Comparison of ENCODE assay signal across 8 mouse cellular contexts in genomic region chr11:102315690-102316571, GRCm38 (mm10). TPM values are rescaled to one million over a fixed set of nuclear protein-coding genes. Genes with fewer than 3 reads are reported as not detected.
A peak's percentile ranks its signal among the peaks of the same experiment; 100 is the strongest.
DNase-seq lines count a peak whose midpoint lies in the region; ATAC-seq and TF ChIP-seq lines count a peak whose summit lies in the region.

No protein-coding gene starts in this region.

- H3K9ac ChIP-seq in forebrain, embryonic 16.5 days (replicated peaks; ENCODE audit: low read depth, low read length): peak overlapping the region; percentile 99
- peak overlapping the region; percentile 85 for H3K9ac ChIP-seq in liver, embryonic 16.5 days (ENCODE audit: low read depth, low read length)

- no peak for DNase-seq in gastrocnemius, adult 2 months
- DNase-seq in gastrocnemius, postnatal 10 days: no peak
- peak; percentile 23 to 49 for DNase-seq in spleen, adult 2 months (ENCODE audit: low read depth in 1 of 2, low spot score in 2 of 2)
- no peak for DNase-seq in spleen, postnatal 14 days (ENCODE audit: low spot score in 2 of 2)
- no peak for DNase-seq in adrenal gland, postnatal 4 days (ENCODE audit: low spot score in 2 of 2)

- peak overlapping the region; percentile 66 for H3K4me2 ChIP-seq in forebrain, embryonic 16.5 days (ENCODE audit: low read length)
- peak overlapping the region; percentile 100 for H3K4me2 ChIP-seq in liver, embryonic 16.5 days (ENCODE audit: low read depth, low read length)

- H3K36me3 ChIP-seq in spleen, adult 2 months (ENCODE audit: control insufficient read depth, insufficient read depth, low read length): peaks cover 25% of the 10 kb centered on the region
- H3K36me3 ChIP-seq in forebrain, embryonic 16.5 days (ENCODE audit: control insufficient read depth, insufficient read depth): peaks cover 22% of the 10 kb centered on the region; the same call in 1 of the 2 replicates
- peaks cover 35% of the 10 kb centered on the region for H3K36me3 ChIP-seq in liver, embryonic 16.5 days (ENCODE audit: control insufficient read depth, insufficient read depth)

- H3K9me3 ChIP-seq in forebrain, embryonic 16.5 days (ENCODE audit: control insufficient read depth, low read length): no peaks in the 10 kb centered on the region
- H3K9me3 ChIP-seq in liver, embryonic 16.5 days (replicated peaks; ENCODE audit: control insufficient read depth, low read length): no peaks in the 10 kb centered on the region

- H3K27me3 ChIP-seq in spleen, adult 2 months (ENCODE audit: control insufficient read depth, insufficient read depth, low read length): no peaks in the 10 kb centered on the region
- H3K27me3 ChIP-seq in forebrain, embryonic 16.5 days (replicated peaks; ENCODE audit: control insufficient read depth, insufficient read depth, low read length): no peaks in the 10 kb centered on the region
- peaks cover under 1% of the 10 kb centered on the region; the same call in 1 of the 2 replicates for H3K27me3 ChIP-seq in liver, embryonic 16.5 days (ENCODE audit: control insufficient read depth, insufficient read depth, low read depth, low read length)

- no peak for TF ChIP-seq CTCF in gastrocnemius, adult 2 months (IDR thresholded peaks at IDR 0.05)
- TF ChIP-seq CTCF in spleen, adult 2 months (IDR thresholded peaks at IDR 0.05; ENCODE audit: extremely low read depth, insufficient read depth, insufficient read length, insufficient replicate concordance): no peak

- WGBS in spleen, adult 2 months: 17% methylated on average over 14 of the region's 14 CpGs
- 9% methylated on average over 14 of the region's 14 CpGs for WGBS in forebrain, embryonic 16.5 days
- 11% methylated on average over 14 of the region's 14 CpGs for WGBS in liver, embryonic 16.5 days (ENCODE audit: insufficient replicate concordance)

- peaks cover 20% of the 10 kb centered on the region; the same call in 1 of the 2 replicates for H3K4me1 ChIP-seq in spleen, adult 2 months (ENCODE audit: control insufficient read depth, insufficient read depth, insufficient read length)
- H3K4me1 ChIP-seq in forebrain, embryonic 16.5 days (replicated peaks; ENCODE audit: control insufficient read depth, insufficient read depth, low read length): peaks cover 18% of the 10 kb centered on the region
- H3K4me1 ChIP-seq in liver, embryonic 16.5 days (ENCODE audit: control insufficient read depth, low read depth, low read length): peaks cover 36% of the 10 kb centered on the region

- H3K27ac ChIP-seq in gastrocnemius, adult 2 months: peak overlapping the region; percentile 100
- peak overlapping the region; percentile 72 for H3K27ac ChIP-seq in spleen, adult 2 months (ENCODE audit: insufficient read depth, low read length)
- H3K27ac ChIP-seq in forebrain, embryonic 16.5 days (ENCODE audit: low read length): peak overlapping the region; percentile 99
- H3K27ac ChIP-seq in liver, embryonic 16.5 days (ENCODE audit: low read length): peak overlapping the region; percentile 78

- intact Hi-C loops in gastrocnemius, adult 2 months (cut with DNase I): no loop called here

- no peak for TF ChIP-seq POLR2A in spleen, adult 2 months (IDR thresholded peaks at IDR 0.05; ENCODE audit: low read depth, low read length)

- ATAC-seq in forebrain, embryonic 16.5 days: no peak
- no peak for ATAC-seq in liver, embryonic 16.5 days (ENCODE audit: low read depth)
- no peak; the same call in 1 of the 2 replicates for ATAC-seq in monocyte, adult 5-6 weeks (replicated peaks; ENCODE audit: insufficient number of reproducible peaks, low FRiP score, low TSS enrichment, poor library complexity, severe bottlenecking)

- peak overlapping the region; percentile 100 for H3K4me3 ChIP-seq in gastrocnemius, adult 2 months
- peak overlapping the region; percentile 73 for H3K4me3 ChIP-seq in spleen, adult 2 months (ENCODE audit: extremely low read depth, insufficient read depth, insufficient read length)
- peak overlapping the region; percentile 93 for H3K4me3 ChIP-seq in forebrain, embryonic 16.5 days (replicated peaks; ENCODE audit: low read length)
- peak overlapping the region; percentile 99 for H3K4me3 ChIP-seq in liver, embryonic 16.5 days (ENCODE audit: low read depth, low read length)

RNA-seq across cellular contexts. Expression of gene Ubtf, which starts 3.6 kb away (rescaled TPM):
- 10 to 100 TPM; 37.8 to 40.4 TPM for total RNA-seq in gastrocnemius, adult 2 months (2021)
- 10 to 100 TPM; 56.0 to 64.8 TPM for total RNA-seq in gastrocnemius, postnatal 10 days (2021)
- 29.9 and 30.7 TPM in 2 replicates for polyA plus RNA-seq in spleen, adult 2 months (2012; rRNA removed)
- polyA plus RNA-seq in forebrain, embryonic 16.5 days (2015; fragmentation: Nextera tagmentation; extraction: Ambion mirVana): 99.1 and 116 TPM in 2 replicates
- 44.5 and 46.4 TPM in 2 replicates for polyA plus RNA-seq in liver, embryonic 16.5 days (2015; fragmentation: Nextera tagmentation; extraction: Ambion mirVana)
- 160 to 166 TPM (median 161 TPM) in 3 replicates for total RNA-seq in monocyte, adult 5-6 weeks (2017)
- total RNA-seq in adrenal gland, postnatal 4 days (2021): 100 to 1,000 TPM; 136 to 152 TPM

RNA-seq across cellular contexts. Expression of gene Atxn7l3, which starts 19.5 kb away (rescaled TPM):
- 10 to 100 TPM; 12.0 to 12.6 TPM for total RNA-seq in gastrocnemius, adult 2 months (2021)
- total RNA-seq in gastrocnemius, postnatal 10 days (2021): 10 to 100 TPM; 20.8 to 25.5 TPM
- polyA plus RNA-seq in spleen, adult 2 months (2012; rRNA removed): 39.8 and 45.1 TPM in 2 replicates
- 28.5 and 29.5 TPM in 2 replicates for polyA plus RNA-seq in forebrain, embryonic 16.5 days (2015; fragmentation: Nextera tagmentation; extraction: Ambion mirVana)
- polyA plus RNA-seq in liver, embryonic 16.5 days (2015; fragmentation: Nextera tagmentation; extraction: Ambion mirVana): 3.0 and 3.2 TPM in 2 replicates
- total RNA-seq in monocyte, adult 5-6 weeks (2017): 29.9 to 43.6 TPM (median 29.9 TPM) in 3 replicates
- total RNA-seq in adrenal gland, postnatal 4 days (2021): 10 to 100 TPM; 58.3 to 58.7 TPM

RNA-seq across cellular contexts. Expression of gene Tmub2, which starts 31.2 kb away (rescaled TPM):
- total RNA-seq in gastrocnemius, adult 2 months (2021): 10 to 100 TPM; 13.9 to 15.7 TPM
- 10 to 100 TPM; 15.7 to 18.9 TPM for total RNA-seq in gastrocnemius, postnatal 10 days (2021)
- polyA plus RNA-seq in spleen, adult 2 months (2012; rRNA removed): 31.6 and 41.1 TPM in 2 replicates
- polyA plus RNA-seq in forebrain, embryonic 16.5 days (2015; fragmentation: Nextera tagmentation; extraction: Ambion mirVana): 75.8 and 78.7 TPM in 2 replicates
- polyA plus RNA-seq in liver, embryonic 16.5 days (2015; fragmentation: Nextera tagmentation; extraction: Ambion mirVana): 26.7 and 28.5 TPM in 2 replicates
- 25.7 to 34.3 TPM (median 26.5 TPM) in 3 replicates for total RNA-seq in monocyte, adult 5-6 weeks (2017)
- 10 to 100 TPM; 56.5 to 58.3 TPM for total RNA-seq in adrenal gland, postnatal 4 days (2021)

RNA-seq across cellular contexts. Expression of gene Asb16, which starts 47.4 kb away (rescaled TPM):
- total RNA-seq in gastrocnemius, adult 2 months (2021): 10 to 100 TPM; 78.2 to 80.4 TPM
- total RNA-seq in gastrocnemius, postnatal 10 days (2021): 10 to 100 TPM; 48.7 to 54.4 TPM
- 0.13 and 0.19 TPM in 2 replicates for polyA plus RNA-seq in spleen, adult 2 months (2012; rRNA removed)
- polyA plus RNA-seq in forebrain, embryonic 16.5 days (2015; fragmentation: Nextera tagmentation; extraction: Ambion mirVana): not detected in 2 replicates
- polyA plus RNA-seq in liver, embryonic 16.5 days (2015; fragmentation: Nextera tagmentation; extraction: Ambion mirVana): 0.04 TPM in 1 of 2 replicates, not detected in the other
- total RNA-seq in monocyte, adult 5-6 weeks (2017): not detected in 3 replicates
- under 1 TPM; 0.53 to 0.79 TPM for total RNA-seq in adrenal gland, postnatal 4 days (2021)

RNA-seq across cellular contexts. Expression of gene Slc4a1, which starts 50.1 kb away (rescaled TPM):
- under 1 TPM in 1 of 2 experiments, not detected in 1; 0.06 TPM for total RNA-seq in gastrocnemius, adult 2 months (2021)
- 10 to 100 TPM in 1 of 2 experiments, 1 to 10 TPM in 1; 2.1 to 10.7 TPM for total RNA-seq in gastrocnemius, postnatal 10 days (2021)
- polyA plus RNA-seq in spleen, adult 2 months (2012; rRNA removed): 301 and 381 TPM in 2 replicates
- 2.0 and 2.9 TPM in 2 replicates for polyA plus RNA-seq in forebrain, embryonic 16.5 days (2015; fragmentation: Nextera tagmentation; extraction: Ambion mirVana)
- 1,073 and 1,144 TPM in 2 replicates for polyA plus RNA-seq in liver, embryonic 16.5 days (2015; fragmentation: Nextera tagmentation; extraction: Ambion mirVana)
- 2.2 to 10.4 TPM (median 8.0 TPM) in 3 replicates for total RNA-seq in monocyte, adult 5-6 weeks (2017)
- 100 to 1,000 TPM in 1 of 2 experiments, 10 to 100 TPM in 1; 75.5 to 140 TPM for total RNA-seq in adrenal gland, postnatal 4 days (2021)

Comparison
In these comparisons a context has a peak if more than half of its experiments do, and no peak if none do; other contexts are left out.
1. DNase-seq: peak in spleen, adult 2 months (2 of 2); none in gastrocnemius, adult 2 months (single experiment), gastrocnemius, postnatal 10 days (single experiment), spleen, postnatal 14 days (0 of 2) and adrenal gland, postnatal 4 days (0 of 2).
2. Peak in every context shown above with its lines, with median percentiles within 50 percentile points of each other: H3K27ac ChIP-seq and H3K4me3 ChIP-seq.